Mouse (Mus musculus) ES-E14 (cell line): Measurements from ENCODE around the gene Fut8.

Experiments used
- CHD2 ChIP-seq: IDR thresholded peaks from 2 replicates; pipeline ENCODE4 v1.6.1; 2014; ENCODE audit warnings: mild to moderate bottlenecking, low read depth, low read length, inconsistent platforms
- HCFC1 ChIP-seq: IDR thresholded peaks from 2 replicates; pipeline ENCODE4 v1.6.1; 2012; ENCODE audit warnings: low read length, inconsistent platforms, borderline replicate concordance; ENCODE audit not compliant: insufficient read depth
- MAFK ChIP-seq: IDR thresholded peaks from 2 replicates; pipeline ENCODE4 v1.6.1; 2014; ENCODE audit warnings: mild to moderate bottlenecking, low read depth, low read length, inconsistent platforms; ENCODE audit not compliant: insufficient read depth
- ZC3H11A ChIP-seq: IDR thresholded peaks from 2 replicates; pipeline ENCODE4 v1.6.1; 2012; ENCODE audit warnings: low read depth, mild to moderate bottlenecking, inconsistent platforms, low read length, borderline replicate concordance
- ZNF384 ChIP-seq: IDR thresholded peaks from 2 replicates; pipeline ENCODE4 v1.6.1; 2012; ENCODE audit warnings: low read depth, low read length, inconsistent platforms

- TF ChIP-seq ZNF384 (peak; percentile 98), ZC3H11A (no peak), CHD2 (no peak), MAFK (no peak), HCFC1 (no peak)
Observed at GRCm38 (mm10) chr12:77240839-77241238, 2.9 kb downstream of the Fut8 start.
